Mouse (Mus musculus): ENCODE measurements around the gene Hsd17b3. TPM values are rescaled to one million over a fixed set of nuclear protein-coding genes. Genes with fewer than 3 reads are reported as not detected.
"Not testable (repeated sequence)": the region's sequence is repeated elsewhere in the genome, so short reads cannot be mapped to it uniquely, and the experiment has no call there.

Hsd17b3 gene
- total and polyA plus RNA-seq, 2 experiments from 2014 or later = not detected

- H3K27me3 ChIP-seq (ENCODE audit: control insufficient read depth, insufficient read depth, low read length) = no peaks in the 10 kb centered on the region
- no peak for TF ChIP-seq CTCF (IDR thresholded peaks at IDR 0.05; ENCODE audit: low read depth)
- TF ChIP-seq EP300 (IDR thresholded peaks at IDR 0.05; ENCODE audit: low read depth) = no peak
- H3K4me2 ChIP-seq (ENCODE audit: low read depth, low read length) = no peak overlapping the region
- H3K36me3 ChIP-seq (replicated peaks; ENCODE audit: control insufficient read depth, insufficient read depth, low read length) = no peaks in the 10 kb centered on the region
- H3K9ac ChIP-seq (replicated peaks; ENCODE audit: low read depth, low read length) = no peak overlapping the region
- 80% methylated on average over 5 of the region's 5 CpGs for WGBS
- H3K9me3 ChIP-seq (replicated peaks; ENCODE audit: control insufficient read depth, low read length) = no peaks in the 10 kb centered on the region
- no peak for ATAC-seq (ENCODE audit: insufficient read depth, low read depth)
- H3K4me1 ChIP-seq (ENCODE audit: control insufficient read depth, insufficient read depth) = no peaks in the 10 kb centered on the region
- H3K4me3 ChIP-seq (ENCODE audit: low read depth, low read length) = no peak overlapping the region
- no peak overlapping the region for H3K27ac ChIP-seq (ENCODE audit: low read depth)
- no peak for DNase-seq (ENCODE audit: low spot score)
Observed at GRCm38 (mm10) chr13:64060935-64061506, 28.0 kb downstream of the Hsd17b3 start.

GRCm38 (mm10) chr13:64053959-64054358, 35.1 kb downstream of the Hsd17b3 start:
- H3K9ac ChIP-seq (replicated peaks; ENCODE audit: low read depth, low read length) = no peak overlapping the region
- DNase-seq (ENCODE audit: low spot score) (no peak), ATAC-seq (ENCODE audit: insufficient read depth, low read depth) (no peak)
- no peak overlapping the region for H3K27ac ChIP-seq (ENCODE audit: low read depth)
- H3K4me3 ChIP-seq (ENCODE audit: low read depth, low read length) = no peak overlapping the region
- peaks cover 6% of the 10 kb centered on the region; the same call in 1 of the 2 replicates for H3K9me3 ChIP-seq (replicated peaks; ENCODE audit: control insufficient read depth, low read length)
- H3K4me1 ChIP-seq (ENCODE audit: control insufficient read depth, insufficient read depth) = no peaks in the 10 kb centered on the region
- WGBS = 58% methylated on average over 1 of the region's 1 CpGs
- no peaks in the 10 kb centered on the region for H3K27me3 ChIP-seq (ENCODE audit: control insufficient read depth, insufficient read depth, low read length)
- no peak overlapping the region for H3K4me2 ChIP-seq (ENCODE audit: low read depth, low read length)
- TF ChIP-seq CTCF (IDR thresholded peaks at IDR 0.05; ENCODE audit: low read depth) = no peak
- TF ChIP-seq EP300 (IDR thresholded peaks at IDR 0.05; ENCODE audit: low read depth) = no peak
- no peaks in the 10 kb centered on the region for H3K36me3 ChIP-seq (replicated peaks; ENCODE audit: control insufficient read depth, insufficient read depth, low read length)

- H3K9me3 ChIP-seq (replicated peaks; ENCODE audit: control insufficient read depth, low read length); DNase-seq (ENCODE audit: low spot score); H3K4me1 ChIP-seq (ENCODE audit: control insufficient read depth, insufficient read depth); ATAC-seq (ENCODE audit: insufficient read depth, low read depth); H3K4me2 ChIP-seq (ENCODE audit: low read depth, low read length); H3K4me3 ChIP-seq (ENCODE audit: low read depth, low read length); H3K36me3 ChIP-seq (replicated peaks; ENCODE audit: control insufficient read depth, insufficient read depth, low read length); H3K27ac ChIP-seq (ENCODE audit: low read depth); H3K9ac ChIP-seq (replicated peaks; ENCODE audit: low read depth, low read length); H3K27me3 ChIP-seq (ENCODE audit: control insufficient read depth, insufficient read depth, low read length): not testable (repeated sequence)
- WGBS = 73% methylated on average over 2 of the region's 2 CpGs
Observed at GRCm38 (mm10) chr13:64052281-64052680, 36.7 kb downstream of the Hsd17b3 start.

GRCm38 (mm10) chr13:64050895-64051294, 38.1 kb downstream of the Hsd17b3 start:
- DNase-seq (ENCODE audit: low spot score) (no peak), ATAC-seq (ENCODE audit: insufficient read depth, low read depth) (no peak)
- Histone ChIP-seq H3K4me2 (ENCODE audit: low read depth, low read length) (no peak overlapping the region), H3K27ac (ENCODE audit: low read depth) (no peak overlapping the region), H3K27me3 (ENCODE audit: control insufficient read depth, insufficient read depth, low read length) (no peaks in the 10 kb centered on the region), H3K36me3 (replicated peaks; ENCODE audit: control insufficient read depth, insufficient read depth, low read length) (no peaks in the 10 kb centered on the region), H3K4me3 (ENCODE audit: low read depth, low read length) (no peak overlapping the region), H3K9ac (replicated peaks; ENCODE audit: low read depth, low read length) (no peak overlapping the region), H3K4me1 (ENCODE audit: control insufficient read depth, insufficient read depth) (no peaks in the 10 kb centered on the region), H3K9me3 (replicated peaks; ENCODE audit: control insufficient read depth, low read length) (peaks cover 6% of the 10 kb centered on the region; the same call in 1 of the 2 replicates)
- 62% methylated on average over 4 of the region's 4 CpGs for WGBS
- TF ChIP-seq CTCF (IDR thresholded peaks at IDR 0.05; ENCODE audit: low read depth) (peak; percentile 41), EP300 (IDR thresholded peaks at IDR 0.05; ENCODE audit: low read depth) (no peak)

GRCm38 (mm10) chr13:64049535-64049934, 39.5 kb downstream of the Hsd17b3 start:
- Histone ChIP-seq H3K9me3 (replicated peaks; ENCODE audit: control insufficient read depth, low read length) (peaks cover 6% of the 10 kb centered on the region; the same call in 1 of the 2 replicates), H3K27ac (ENCODE audit: low read depth) (no peak overlapping the region), H3K4me2 (ENCODE audit: low read depth, low read length) (no peak overlapping the region), H3K27me3 (ENCODE audit: control insufficient read depth, insufficient read depth, low read length) (no peaks in the 10 kb centered on the region), H3K9ac (replicated peaks; ENCODE audit: low read depth, low read length) (no peak overlapping the region), H3K4me3 (ENCODE audit: low read depth, low read length) (no peak overlapping the region), H3K36me3 (replicated peaks; ENCODE audit: control insufficient read depth, insufficient read depth, low read length) (no peaks in the 10 kb centered on the region), H3K4me1 (ENCODE audit: control insufficient read depth, insufficient read depth) (no peaks in the 10 kb centered on the region)
- DNase-seq (ENCODE audit: low spot score) = no peak
- no peak for ATAC-seq (ENCODE audit: insufficient read depth, low read depth)
- TF ChIP-seq CTCF (IDR thresholded peaks at IDR 0.05; ENCODE audit: low read depth) = no peak
- TF ChIP-seq EP300 (IDR thresholded peaks at IDR 0.05; ENCODE audit: low read depth) = no peak

GRCm38 (mm10) chr13:64048467-64048866, 40.6 kb downstream of the Hsd17b3 start:
- ATAC-seq (ENCODE audit: insufficient read depth, low read depth) (no peak), DNase-seq (ENCODE audit: low spot score) (no peak)
- no peak overlapping the region for H3K4me3 ChIP-seq (ENCODE audit: low read depth, low read length)
- no peaks in the 10 kb centered on the region for H3K36me3 ChIP-seq (replicated peaks; ENCODE audit: control insufficient read depth, insufficient read depth, low read length)
- no peak overlapping the region for H3K4me2 ChIP-seq (ENCODE audit: low read depth, low read length)
- H3K9ac ChIP-seq (replicated peaks; ENCODE audit: low read depth, low read length) = no peak overlapping the region
- WGBS = 81% methylated on average over 2 of the region's 2 CpGs
- H3K4me1 ChIP-seq (ENCODE audit: control insufficient read depth, insufficient read depth) = no peaks in the 10 kb centered on the region
- H3K9me3 ChIP-seq (replicated peaks; ENCODE audit: control insufficient read depth, low read length) = peaks cover 6% of the 10 kb centered on the region; the same call in 1 of the 2 replicates
- no peak overlapping the region for H3K27ac ChIP-seq (ENCODE audit: low read depth)
- TF ChIP-seq EP300 (IDR thresholded peaks at IDR 0.05; ENCODE audit: low read depth) = no peak
- TF ChIP-seq CTCF (IDR thresholded peaks at IDR 0.05; ENCODE audit: low read depth) = no peak
- H3K27me3 ChIP-seq (ENCODE audit: control insufficient read depth, insufficient read depth, low read length) = no peaks in the 10 kb centered on the region
